Mouse (Mus musculus) embryonic facial prominence, embryonic 14.5 days (tissue): ENCODE measurements at regions not wholly inside any gene's neighbourhood (a gene's known extent, or its start where the extent isn't known, plus 50 kb on each side); places are given as distances from the start of the nearest gene placed in this dataset.

Experiments used
- ATAC-seq: fragments of 200-750 bp; cut with Nextera tagmentation; 2 replicates; pipeline ENCODE4 v1.8.0; 2017; ENCODE audit warnings: low read depth, moderate number of reproducible peaks, moderate TSS enrichment
- DNase-seq: peaks from one replicate; pipeline ENCODE4 v3.0.0-alpha.2; 2015; ENCODE audit warnings: low spot score
- H3K27ac ChIP-seq: fragments of 300-500 bp; sonication (generic); replicated peaks from 2 replicates; pipeline ENCODE4 v1.5.1; 2014; ENCODE audit warnings: low read depth, mild to moderate bottlenecking, low read length, moderate library complexity
- H3K27me3 ChIP-seq: fragments of 300-500 bp; sonication (generic); replicated peaks from 2 replicates; pipeline ENCODE4 v1.6.1; 2014; ENCODE audit warnings: low read length; ENCODE audit not compliant: control insufficient read depth, insufficient read depth
- H3K36me3 ChIP-seq: fragments of 300-500 bp; sonication (generic); 2 replicates; pipeline ENCODE4 v1.6.1; 2014; ENCODE audit warnings: low read length, mixed read lengths; ENCODE audit not compliant: control insufficient read depth, insufficient read depth
- H3K4me1 ChIP-seq: fragments of 300-500 bp; sonication (generic); 2 replicates; pipeline ENCODE4 v1.6.1; 2014; ENCODE audit warnings: antibody characterized with exemption, low read length; ENCODE audit not compliant: control insufficient read depth, insufficient read depth
- H3K4me2 ChIP-seq: fragments of 300-500 bp; sonication (generic); 2 replicates; pipeline ENCODE4 v1.6.1; 2014; ENCODE audit warnings: low read depth, mild to moderate bottlenecking, low read length, moderate library complexity, mixed read lengths
- H3K4me3 ChIP-seq: fragments of 300-500 bp; sonication (generic); 2 replicates; pipeline ENCODE4 v1.5.1; 2014; ENCODE audit warnings: low read depth, mild to moderate bottlenecking, low read length
- H3K9ac ChIP-seq: fragments of 300-500 bp; sonication (generic); 2 replicates; pipeline ENCODE4 v1.6.1; 2014; ENCODE audit warnings: low read depth, mild to moderate bottlenecking, low read length, moderate library complexity, mixed read lengths
- H3K9me3 ChIP-seq: fragments of 300-500 bp; sonication (generic); 2 replicates; pipeline ENCODE4 v1.6.1; 2016; ENCODE audit warnings: low read length; ENCODE audit not compliant: control insufficient read depth
- WGBS: fragments of 180-500 bp; shearing (Covaris S2); extraction: QIAGEN DNeasy Blood & Tissue Kit; methylation state at CpG from one replicate; pipeline ENCODE4 v1.1.7; 2014; 5-methylcytosine and 5-hydroxymethylcytosine counted together

DNA sequence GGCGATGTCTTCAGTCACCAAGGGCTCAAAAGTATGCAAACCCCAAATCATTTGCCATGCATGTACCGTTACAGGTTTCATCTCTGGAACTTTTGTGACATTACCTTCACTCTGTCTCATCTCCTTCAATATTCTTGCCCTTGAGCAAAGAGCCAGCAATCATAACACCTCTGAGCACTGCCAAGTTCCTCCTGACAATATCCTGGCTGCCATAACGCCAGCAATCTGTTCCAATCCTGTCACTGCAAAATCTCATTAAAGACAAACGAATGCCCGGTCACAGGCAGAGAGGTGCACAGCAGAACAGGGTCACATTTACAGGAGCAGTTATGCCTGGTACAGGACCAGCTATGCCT lies 515.0 kb upstream of the Nr3c2 start:
- DNase-seq (no peak), ATAC-seq (no peak)
- Histone ChIP-seq H3K27ac (no peak overlapping the region), H3K9me3 (no peaks in the 10 kb centered on the region), H3K4me3 (no peak overlapping the region), H3K4me2 (no peak overlapping the region), H3K4me1 (no peaks in the 10 kb centered on the region), H3K36me3 (no peaks in the 10 kb centered on the region), H3K9ac (no peak overlapping the region), H3K27me3 (no peaks in the 10 kb centered on the region)
- WGBS = 71% methylated on average over 5 of the region's 5 CpGs

DNA sequence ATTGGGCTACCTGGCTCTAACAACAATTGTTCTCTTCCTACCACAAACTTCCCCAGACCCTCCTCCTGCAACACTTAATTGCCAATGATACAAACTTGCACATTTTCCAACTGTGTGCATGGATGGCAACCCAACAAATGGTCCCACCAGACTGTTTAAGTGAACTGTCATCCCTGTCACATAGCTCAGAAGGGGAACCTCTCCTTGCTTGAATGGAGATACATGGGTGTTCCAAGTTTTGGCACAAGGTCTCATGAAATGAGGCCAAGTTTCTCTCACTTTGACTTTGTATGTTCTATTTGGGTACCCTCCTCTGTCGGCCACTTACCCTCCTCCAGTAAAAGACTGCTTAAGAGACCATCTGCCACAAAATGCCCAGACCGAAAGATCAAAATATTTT lies 507.2 kb upstream of the Nr3c2 start:
- WGBS = 82% methylated on average over 2 of the region's 2 CpGs
- H3K9ac ChIP-seq = no peak overlapping the region
- H3K4me3 ChIP-seq = no peak overlapping the region
- H3K4me1 ChIP-seq = no peaks in the 10 kb centered on the region
- no peak overlapping the region for H3K4me2 ChIP-seq
- no peaks in the 10 kb centered on the region for H3K9me3 ChIP-seq
- H3K27me3 ChIP-seq = no peaks in the 10 kb centered on the region
- DNase-seq (no peak), ATAC-seq (no peak)
- H3K36me3 ChIP-seq = no peaks in the 10 kb centered on the region
- H3K27ac ChIP-seq = no peak overlapping the region

GRCm38 (mm10) chr8:76422459-76422858 lies 476.8 kb upstream of the Nr3c2 start:
- Histone ChIP-seq H3K36me3 (no peaks in the 10 kb centered on the region), H3K4me1 (no peaks in the 10 kb centered on the region), H3K27ac (no peak overlapping the region), H3K9ac (no peak overlapping the region), H3K4me3 (no peak overlapping the region), H3K4me2 (no peak overlapping the region), H3K27me3 (no peaks in the 10 kb centered on the region), H3K9me3 (no peaks in the 10 kb centered on the region)
- DNase-seq = no peak
- no peak for ATAC-seq
- WGBS = 91% methylated on average over 1 of the region's 1 CpGs

GRCm38 (mm10) chr8:76422861-76423532 lies 476.2 kb upstream of the Nr3c2 start:
- H3K9me3 ChIP-seq = no peaks in the 10 kb centered on the region
- H3K4me1 ChIP-seq = no peaks in the 10 kb centered on the region
- no peak overlapping the region for H3K27ac ChIP-seq
- H3K4me3 ChIP-seq = no peak overlapping the region
- no peak overlapping the region for H3K4me2 ChIP-seq
- no peaks in the 10 kb centered on the region for H3K27me3 ChIP-seq
- no peak for ATAC-seq
- H3K36me3 ChIP-seq = no peaks in the 10 kb centered on the region
- no peak overlapping the region for H3K9ac ChIP-seq
- 87% methylated on average over 7 of the region's 7 CpGs for WGBS
- DNase-seq = no peak

DNA sequence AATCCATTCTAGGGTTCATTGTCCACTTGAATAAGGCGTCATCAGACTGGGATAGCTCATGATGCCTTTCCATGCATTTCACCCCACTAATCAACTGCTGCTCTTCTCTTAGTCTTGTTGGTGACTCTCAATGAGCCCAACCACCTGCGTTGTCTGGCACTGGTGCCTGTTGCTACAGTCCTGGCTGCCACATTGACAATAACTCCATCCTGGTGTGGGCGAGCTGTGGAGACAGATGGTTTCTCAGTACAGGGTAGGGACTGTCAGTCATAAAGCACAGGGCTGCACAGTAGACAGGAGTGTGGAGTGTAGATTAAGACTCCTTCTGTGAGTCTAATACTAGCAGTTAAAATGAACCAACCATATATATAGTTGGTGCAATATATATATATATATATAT lies 469.4 kb upstream of the Nr3c2 start:
- no peak overlapping the region for H3K4me2 ChIP-seq
- no peak overlapping the region for H3K4me3 ChIP-seq
- no peak overlapping the region for H3K27ac ChIP-seq
- WGBS = 89% methylated on average over 3 of the region's 3 CpGs
- no peaks in the 10 kb centered on the region for H3K36me3 ChIP-seq
- DNase-seq (no peak), ATAC-seq (no peak)
- H3K4me1 ChIP-seq = no peaks in the 10 kb centered on the region
- H3K9ac ChIP-seq = no peak overlapping the region
- H3K9me3 ChIP-seq = no peaks in the 10 kb centered on the region
- H3K27me3 ChIP-seq = no peaks in the 10 kb centered on the region

DNA sequence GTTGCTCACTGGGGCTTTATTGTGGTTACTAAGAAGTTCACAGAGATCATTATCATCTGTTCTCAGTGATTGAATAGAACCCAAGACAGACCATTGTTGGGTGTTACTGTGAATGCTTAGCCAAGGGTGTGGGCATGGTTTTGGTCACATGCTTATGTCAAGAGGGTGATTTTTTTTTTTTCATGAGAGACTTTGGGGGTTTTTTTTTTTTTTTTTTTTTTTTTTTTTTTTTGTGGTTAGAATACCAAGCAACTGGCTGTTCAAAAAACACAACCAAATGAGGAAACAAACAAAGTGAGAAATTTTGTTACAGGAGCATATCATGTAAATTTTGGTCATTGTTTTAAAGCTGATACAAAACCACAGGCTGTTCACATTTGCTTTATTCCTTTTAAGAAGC lies 466.4 kb upstream of the Nr3c2 start:
- Histone ChIP-seq H3K27me3 (no peaks in the 10 kb centered on the region), H3K36me3 (no peaks in the 10 kb centered on the region), H3K4me1 (no peaks in the 10 kb centered on the region), H3K9ac (no peak overlapping the region), H3K4me2 (no peak overlapping the region), H3K27ac (no peak overlapping the region), H3K4me3 (no peak overlapping the region), H3K9me3 (no peaks in the 10 kb centered on the region)
- ATAC-seq = no peak
- no peak for DNase-seq

GRCm38 (mm10) chr8:76437951-76438350 lies 461.3 kb upstream of the Nr3c2 start:
- no peak for ATAC-seq
- Histone ChIP-seq H3K27ac (no peak overlapping the region), H3K36me3 (no peaks in the 10 kb centered on the region), H3K4me2 (no peak overlapping the region), H3K9me3 (no peaks in the 10 kb centered on the region), H3K27me3 (no peaks in the 10 kb centered on the region), H3K4me3 (no peak overlapping the region), H3K9ac (no peak overlapping the region), H3K4me1 (no peaks in the 10 kb centered on the region)
- 83% methylated on average over 3 of the region's 3 CpGs for WGBS
- no peak for DNase-seq

GRCm38 (mm10) chr8:76474464-76475208 lies 424.6 kb upstream of the Nr3c2 start:
- no peaks in the 10 kb centered on the region for H3K9me3 ChIP-seq
- no peaks in the 10 kb centered on the region for H3K4me1 ChIP-seq
- H3K27me3 ChIP-seq = no peaks in the 10 kb centered on the region
- no peaks in the 10 kb centered on the region for H3K36me3 ChIP-seq
- DNase-seq = no peak
- H3K4me2 ChIP-seq = no peak overlapping the region
- no peak overlapping the region for H3K4me3 ChIP-seq
- no peak overlapping the region for H3K9ac ChIP-seq
- no peak overlapping the region for H3K27ac ChIP-seq
- ATAC-seq = no peak
- WGBS = 75% methylated on average over 5 of the region's 5 CpGs

GRCm38 (mm10) chr8:76478966-76479365 lies 420.3 kb upstream of the Nr3c2 start:
- Histone ChIP-seq H3K9ac (no peak overlapping the region), H3K27me3 (no peaks in the 10 kb centered on the region), H3K9me3 (no peaks in the 10 kb centered on the region), H3K4me1 (no peaks in the 10 kb centered on the region), H3K36me3 (no peaks in the 10 kb centered on the region), H3K27ac (no peak overlapping the region), H3K4me2 (no peak overlapping the region), H3K4me3 (no peak overlapping the region)
- DNase-seq (no peak), ATAC-seq (no peak)
- WGBS = 82% methylated on average over 4 of the region's 4 CpGs
